Comparison of ENCODE assay signal across 15 mouse cellular contexts in genomic region chr2:120663491-120664154, GRCm38 (mm10). TPM values are rescaled to one million over a fixed set of nuclear protein-coding genes. Genes with fewer than 3 reads are reported as not detected.
DNase-seq lines count a peak whose midpoint lies in the region; ATAC-seq and TF ChIP-seq lines count a peak whose summit lies in the region.
"Had no signal": no experiment of that assay in that cellular context is flagged by ENCODE, and none has a peak within 500 bp of the region (broad histone marks: within the 10 kb centered on the region; RNA-seq: fewer than 3 reads in every experiment).

No protein-coding gene starts in this region.

- no peak for ATAC-seq in embryonic facial prominence, embryonic 14.5 days (ENCODE audit: low read depth)
- no peak for ATAC-seq in kidney, embryonic 15.5 days (replicated peaks; ENCODE audit: low FRiP score)
- ATAC-seq in midbrain, postnatal 0 days (ENCODE audit: low FRiP score), result no peak
- ATAC-seq in midbrain, embryonic 13.5 days, result no peak
- no peak for ATAC-seq in megakaryocyte-erythroid progenitor cell, adult 5-6 weeks (replicated peaks; ENCODE audit: low FRiP score, low TSS enrichment, poor library complexity, severe bottlenecking)

- no peaks in the 10 kb centered on the region for H3K36me3 ChIP-seq in embryonic facial prominence, embryonic 14.5 days (ENCODE audit: control insufficient read depth, insufficient read depth, low read length)
- H3K36me3 ChIP-seq in embryonic facial prominence, embryonic 10.5 days (replicated peaks), result 0 out of 2 replicates have a peak, but pooled peaks cover 5% of the 10 kb centered on the region
- no peaks in the 10 kb centered on the region for H3K36me3 ChIP-seq in kidney, embryonic 15.5 days
- H3K36me3 ChIP-seq in midbrain, postnatal 0 days (ENCODE audit: insufficient read depth, low read length), result no peaks in the 10 kb centered on the region
- H3K36me3 ChIP-seq in midbrain, embryonic 13.5 days, result peaks cover 8% of the 10 kb centered on the region; the same call in 1 of the 2 replicates
- H3K36me3 ChIP-seq: embryonic facial prominence, embryonic 12.5 days; midbrain, embryonic 10.5 days had no signal

- no peaks in the 10 kb centered on the region for H3K27me3 ChIP-seq in embryonic facial prominence, embryonic 14.5 days (replicated peaks; ENCODE audit: control insufficient read depth, insufficient read depth, low read length)
- H3K27me3 ChIP-seq in embryonic facial prominence, embryonic 10.5 days (replicated peaks; ENCODE audit: low read depth, poor library complexity, severe bottlenecking), result no peaks in the 10 kb centered on the region
- H3K27me3 ChIP-seq in kidney, embryonic 15.5 days, result no peaks in the 10 kb centered on the region
- H3K27me3 ChIP-seq in midbrain, postnatal 0 days (ENCODE audit: insufficient read depth, low read length), result no peaks in the 10 kb centered on the region
- no peaks in the 10 kb centered on the region for H3K27me3 ChIP-seq in midbrain, embryonic 13.5 days
- H3K27me3 ChIP-seq: embryonic facial prominence, embryonic 12.5 days; heart, embryonic 13.5 days; limb, embryonic 15.5 days; neural tube, embryonic 13.5 days had no signal

- TF ChIP-seq CTCF in midbrain, postnatal 0 days (IDR thresholded peaks at IDR 0.05), result no peak; the same call in 1 of the 2 replicates

- no peak overlapping the region for H3K4me2 ChIP-seq in embryonic facial prominence, embryonic 14.5 days (ENCODE audit: low read depth, low read length)
- H3K4me2 ChIP-seq in kidney, embryonic 15.5 days, result no peak overlapping the region
- H3K4me2 ChIP-seq in midbrain, postnatal 0 days (ENCODE audit: low read depth, low read length, poor library complexity, severe bottlenecking), result no peak overlapping the region
- H3K4me2 ChIP-seq in midbrain, embryonic 13.5 days (replicated peaks), result no peak overlapping the region
- H3K4me2 ChIP-seq: embryonic facial prominence, embryonic 12.5 days; heart, embryonic 13.5 days; limb, embryonic 15.5 days; neural tube, embryonic 13.5 days had no signal

- no peaks in the 10 kb centered on the region for H3K9me3 ChIP-seq in embryonic facial prominence, embryonic 14.5 days (ENCODE audit: control insufficient read depth, low read length)
- H3K9me3 ChIP-seq in embryonic facial prominence, embryonic 10.5 days, result no peaks in the 10 kb centered on the region
- H3K9me3 ChIP-seq in kidney, embryonic 15.5 days (replicated peaks), result no peaks in the 10 kb centered on the region
- no peaks in the 10 kb centered on the region for H3K9me3 ChIP-seq in midbrain, postnatal 0 days (ENCODE audit: low read length)
- H3K9me3 ChIP-seq in midbrain, embryonic 13.5 days, result no peaks in the 10 kb centered on the region
- H3K9me3 ChIP-seq: embryonic facial prominence, embryonic 12.5 days; heart, embryonic 13.5 days; limb, embryonic 15.5 days; midbrain, embryonic 10.5 days; neural tube, embryonic 13.5 days had no signal

- WGBS in embryonic facial prominence, embryonic 14.5 days, result 78% methylated on average over 3 of the region's 3 CpGs
- 68% methylated on average over 3 of the region's 3 CpGs for WGBS in embryonic facial prominence, embryonic 10.5 days
- WGBS in kidney, embryonic 15.5 days, result 63% methylated on average over 3 of the region's 3 CpGs
- 73% methylated on average over 3 of the region's 3 CpGs for WGBS in midbrain, postnatal 0 days
- 80% methylated on average over 3 of the region's 3 CpGs for WGBS in midbrain, embryonic 13.5 days

- peak; percentile 41 for DNase-seq in embryonic facial prominence, embryonic 14.5 days (ENCODE audit: low spot score)
- DNase-seq in embryonic facial prominence, embryonic 10.5 days (ENCODE audit: low spot score), result no peak
- no peak for DNase-seq in kidney, postnatal 4 days
- peak; percentile 17 for DNase-seq in midbrain, postnatal 0 days (ENCODE audit: low spot score)
- DNase-seq in ovary, postnatal 10 days (ENCODE audit: low spot score), result no peak
- DNase-seq: adrenal gland, adult 8-10 months; cerebellum, adult 18-20 months had no signal

- H3K4me3 ChIP-seq in embryonic facial prominence, embryonic 14.5 days (ENCODE audit: low read depth, low read length), result no peak overlapping the region
- H3K4me3 ChIP-seq in embryonic facial prominence, embryonic 10.5 days, result no peak overlapping the region
- H3K4me3 ChIP-seq in kidney, embryonic 15.5 days (replicated peaks), result no peak overlapping the region
- H3K4me3 ChIP-seq in midbrain, postnatal 0 days (ENCODE audit: low read depth, low read length), result no peak overlapping the region
- no peak overlapping the region for H3K4me3 ChIP-seq in midbrain, embryonic 13.5 days (replicated peaks)
- H3K4me3 ChIP-seq: embryonic facial prominence, embryonic 12.5 days; heart, embryonic 13.5 days; limb, embryonic 15.5 days; midbrain, embryonic 10.5 days; neural tube, embryonic 13.5 days had no signal

- H3K27ac ChIP-seq in embryonic facial prominence, embryonic 14.5 days (replicated peaks; ENCODE audit: low read depth, low read length), result no peak overlapping the region
- no peak overlapping the region for H3K27ac ChIP-seq in embryonic facial prominence, embryonic 10.5 days (replicated peaks)
- H3K27ac ChIP-seq in kidney, embryonic 15.5 days, result peak overlapping the region; percentile 2; the same call in 1 of the 2 replicates
- H3K27ac ChIP-seq in midbrain, postnatal 0 days (ENCODE audit: low read depth, low read length), result no peak overlapping the region
- no peak overlapping the region for H3K27ac ChIP-seq in midbrain, embryonic 13.5 days
- H3K27ac ChIP-seq: embryonic facial prominence, embryonic 12.5 days; heart, embryonic 13.5 days; limb, embryonic 15.5 days; midbrain, embryonic 10.5 days; neural tube, embryonic 13.5 days had no signal

- no peaks in the 10 kb centered on the region for H3K4me1 ChIP-seq in embryonic facial prominence, embryonic 14.5 days (ENCODE audit: control insufficient read depth, insufficient read depth, low read length)
- no peaks in the 10 kb centered on the region for H3K4me1 ChIP-seq in embryonic facial prominence, embryonic 10.5 days
- H3K4me1 ChIP-seq in kidney, embryonic 15.5 days, result no peaks in the 10 kb centered on the region
- H3K4me1 ChIP-seq in midbrain, postnatal 0 days (ENCODE audit: insufficient read depth, low read length), result no peaks in the 10 kb centered on the region
- no peaks in the 10 kb centered on the region for H3K4me1 ChIP-seq in midbrain, embryonic 13.5 days (replicated peaks)
- H3K4me1 ChIP-seq: embryonic facial prominence, embryonic 12.5 days; limb, embryonic 15.5 days; midbrain, embryonic 10.5 days had no signal

- H3K9ac ChIP-seq in embryonic facial prominence, embryonic 14.5 days (ENCODE audit: low read depth, low read length), result no peak overlapping the region
- H3K9ac ChIP-seq in kidney, embryonic 15.5 days, result no peak overlapping the region
- no peak overlapping the region for H3K9ac ChIP-seq in midbrain, postnatal 0 days (replicated peaks; ENCODE audit: low read length, poor library complexity, severe bottlenecking)
- no peak overlapping the region for H3K9ac ChIP-seq in midbrain, embryonic 13.5 days (replicated peaks)
- H3K9ac ChIP-seq: embryonic facial prominence, embryonic 12.5 days; heart, embryonic 13.5 days; limb, embryonic 15.5 days; neural tube, embryonic 13.5 days had no signal

RNA-seq across cellular contexts. Expression of gene Stard9, which starts 34.7 kb away (rescaled TPM):
- 8.6 and 9.2 TPM in 2 replicates for polyA plus RNA-seq in embryonic facial prominence, embryonic 14.5 days (2014; fragmentation: Nextera tagmentation; extraction: Ambion mirVana)
- 2.6 and 3.4 TPM in 2 replicates for polyA plus RNA-seq in embryonic facial prominence, embryonic 10.5 days (2016; fragmentation: Nextera tagmentation; extraction: Ambion mirVana)
- 4.1 and 5.2 TPM in 2 replicates for polyA plus RNA-seq in kidney, embryonic 15.5 days (2015; fragmentation: Nextera tagmentation; extraction: Ambion mirVana)
- total RNA-seq in midbrain, postnatal 0 days (2014; rRNA removed), result 10.6 and 11.4 TPM in 2 replicates
- 1.6 and 2.4 TPM in 2 replicates for polyA plus RNA-seq in midbrain, postnatal 0 days (2015; fragmentation: Nextera tagmentation; extraction: Ambion mirVana)
- polyA plus RNA-seq in midbrain, embryonic 13.5 days (2015; fragmentation: Nextera tagmentation; extraction: Ambion mirVana), result 3.4 and 4.2 TPM in 2 replicates
- total RNA-seq in megakaryocyte-erythroid progenitor cell, adult 5-6 weeks (2014; fragmentation: Nextera tagmentation), result 0.07 and 0.59 TPM in 2 replicates
- 0.19 and 0.61 TPM in 2 replicates for total RNA-seq in megakaryocyte-erythroid progenitor cell, adult 5-6 weeks (2017)

RNA-seq across cellular contexts. Expression of gene Lrrc57, which starts 54.3 kb away (rescaled TPM):
- polyA plus RNA-seq in embryonic facial prominence, embryonic 14.5 days (2014; fragmentation: Nextera tagmentation; extraction: Ambion mirVana), result 16.7 and 19.9 TPM in 2 replicates
- 26.6 and 27.4 TPM in 2 replicates for polyA plus RNA-seq in embryonic facial prominence, embryonic 10.5 days (2016; fragmentation: Nextera tagmentation; extraction: Ambion mirVana)
- polyA plus RNA-seq in kidney, embryonic 15.5 days (2015; fragmentation: Nextera tagmentation; extraction: Ambion mirVana), result 22.3 and 22.5 TPM in 2 replicates
- 30.3 and 44.9 TPM in 2 replicates for total RNA-seq in midbrain, postnatal 0 days (2014; rRNA removed)
- polyA plus RNA-seq in midbrain, postnatal 0 days (2015; fragmentation: Nextera tagmentation; extraction: Ambion mirVana), result 22.4 and 22.7 TPM in 2 replicates
- polyA plus RNA-seq in midbrain, embryonic 13.5 days (2015; fragmentation: Nextera tagmentation; extraction: Ambion mirVana), result 34.0 and 36.4 TPM in 2 replicates
- total RNA-seq in megakaryocyte-erythroid progenitor cell, adult 5-6 weeks (2014; fragmentation: Nextera tagmentation), result 8.1 and 13.7 TPM in 2 replicates
- total RNA-seq in megakaryocyte-erythroid progenitor cell, adult 5-6 weeks (2017), result 14.1 and 27.4 TPM in 2 replicates

RNA-seq across cellular contexts. Expression of gene Haus2, which starts 54.4 kb away (rescaled TPM):
- polyA plus RNA-seq in embryonic facial prominence, embryonic 14.5 days (2014; fragmentation: Nextera tagmentation; extraction: Ambion mirVana), result 17.7 and 22.7 TPM in 2 replicates
- polyA plus RNA-seq in embryonic facial prominence, embryonic 10.5 days (2016; fragmentation: Nextera tagmentation; extraction: Ambion mirVana), result 35.3 and 36.4 TPM in 2 replicates
- 24.4 and 25.9 TPM in 2 replicates for polyA plus RNA-seq in kidney, embryonic 15.5 days (2015; fragmentation: Nextera tagmentation; extraction: Ambion mirVana)
- total RNA-seq in midbrain, postnatal 0 days (2014; rRNA removed), result 24.8 and 34.7 TPM in 2 replicates
- polyA plus RNA-seq in midbrain, postnatal 0 days (2015; fragmentation: Nextera tagmentation; extraction: Ambion mirVana), result 29.3 and 32.2 TPM in 2 replicates
- 33.1 and 37.1 TPM in 2 replicates for polyA plus RNA-seq in midbrain, embryonic 13.5 days (2015; fragmentation: Nextera tagmentation; extraction: Ambion mirVana)
- total RNA-seq in megakaryocyte-erythroid progenitor cell, adult 5-6 weeks (2014; fragmentation: Nextera tagmentation), result 19.9 and 27.4 TPM in 2 replicates
- total RNA-seq in megakaryocyte-erythroid progenitor cell, adult 5-6 weeks (2017), result 15.4 and 22.6 TPM in 2 replicates

Comparison
In these comparisons a context has a peak if more than half of its experiments do, and no peak if none do; other contexts are left out.
1. DNase-seq: peak in embryonic facial prominence, embryonic 14.5 days (single experiment) and midbrain, postnatal 0 days (single experiment); none in embryonic facial prominence, embryonic 10.5 days (single experiment), kidney, postnatal 4 days (0 of 2) and ovary, postnatal 10 days (single experiment).